Mouse (Mus musculus) lung, embryonic 14.5 days (tissue): Measurements from ENCODE around the gene Apbb2. TPM values are rescaled to one million over a fixed set of nuclear protein-coding genes. Genes with fewer than 3 reads are reported as not detected.
A peak's percentile ranks its signal among the peaks of the same experiment; 100 is the strongest.

Experiments
- ATAC-seq: fragments of 200-750 bp; cut with Nextera tagmentation; 2 replicates; pipeline ENCODE4 v1.8.0; 2017; ENCODE audit warnings: mild to moderate bottlenecking, moderate TSS enrichment, moderate library complexity; ENCODE audit not compliant: insufficient read depth
- DNase-seq: peaks from one replicate; pipeline ENCODE4 v3.0.0-alpha.2; 2015
- H3K27ac ChIP-seq: fragments of 300-500 bp; sonication (generic); 2 replicates; pipeline ENCODE4 v1.5.1; 2014; ENCODE audit warnings: low read depth, mild to moderate bottlenecking, moderate library complexity
- H3K27me3 ChIP-seq: fragments of 300-500 bp; sonication (generic); 2 replicates; pipeline ENCODE4 v1.6.1; 2014; ENCODE audit warnings: low read length, control low read depth; ENCODE audit not compliant: insufficient read depth
- H3K36me3 ChIP-seq: fragments of 300-500 bp; sonication (generic); 2 replicates; pipeline ENCODE4 v1.6.1; 2014; ENCODE audit warnings: control low read depth; ENCODE audit not compliant: insufficient read depth
- H3K4me1 ChIP-seq: fragments of 300-500 bp; sonication (generic); 2 replicates; pipeline ENCODE4 v1.6.1; 2014; ENCODE audit warnings: antibody characterized with exemption, control low read depth; ENCODE audit not compliant: insufficient read depth
- H3K4me2 ChIP-seq: fragments of 300-500 bp; sonication (generic); 2 replicates; pipeline ENCODE4 v1.6.1; 2014; ENCODE audit warnings: mild to moderate bottlenecking
- H3K4me3 ChIP-seq: fragments of 300-500 bp; sonication (generic); 2 replicates; pipeline ENCODE4 v1.5.1; 2014; ENCODE audit warnings: low read depth, low read length
- H3K9ac ChIP-seq: fragments of 300-500 bp; sonication (generic); 2 replicates; pipeline ENCODE4 v1.6.1; 2014
- H3K9me3 ChIP-seq: fragments of 300-500 bp; sonication (generic); 2 replicates; pipeline ENCODE4 v1.6.1; 2016; ENCODE audit warnings: low read depth, low read length, control low read depth
- CTCF ChIP-seq: IDR thresholded peaks from 2 replicates; pipeline ENCODE4 v1.5.1; 2016; ENCODE audit warnings: antibody characterized with exemption, low read depth
- WGBS: fragments of 180-500 bp; shearing (Covaris S2); extraction: QIAGEN DNeasy Blood & Tissue Kit; methylation state at CpG from one replicate; pipeline ENCODE4 v1.1.7; 2014; 5-methylcytosine and 5-hydroxymethylcytosine counted together
- polyA plus RNA-seq: library from polyadenylated mRNA; unstranded; fragments of >200 nt; fragmentation: Nextera tagmentation; extraction: Ambion mirVana; gene quantifications from 2 replicates; pipeline ENCODE4 v1.2.1, GENCODE M21; 2014

Gene Apbb2
- polyA plus RNA-seq, 1 experiment from 2014 or later: 54.6 TPM

GRCm38 (mm10) chr5:66423466-66423865 lies 195.1 kb downstream of the Apbb2 start:
- no peak overlapping the region for H3K27ac ChIP-seq
- 86% methylated on average over 4 of the region's 4 CpGs for WGBS
- no peaks in the 10 kb centered on the region for H3K36me3 ChIP-seq
- no peak overlapping the region for H3K4me3 ChIP-seq
- DNase-seq (no peak), ATAC-seq (no peak)
- H3K27me3 ChIP-seq: no peaks in the 10 kb centered on the region
- H3K9ac ChIP-seq: no peak overlapping the region
- no peaks in the 10 kb centered on the region for H3K4me1 ChIP-seq
- H3K9me3 ChIP-seq: no peaks in the 10 kb centered on the region
- H3K4me2 ChIP-seq: no peak overlapping the region
- no peak for TF ChIP-seq CTCF

DNA sequence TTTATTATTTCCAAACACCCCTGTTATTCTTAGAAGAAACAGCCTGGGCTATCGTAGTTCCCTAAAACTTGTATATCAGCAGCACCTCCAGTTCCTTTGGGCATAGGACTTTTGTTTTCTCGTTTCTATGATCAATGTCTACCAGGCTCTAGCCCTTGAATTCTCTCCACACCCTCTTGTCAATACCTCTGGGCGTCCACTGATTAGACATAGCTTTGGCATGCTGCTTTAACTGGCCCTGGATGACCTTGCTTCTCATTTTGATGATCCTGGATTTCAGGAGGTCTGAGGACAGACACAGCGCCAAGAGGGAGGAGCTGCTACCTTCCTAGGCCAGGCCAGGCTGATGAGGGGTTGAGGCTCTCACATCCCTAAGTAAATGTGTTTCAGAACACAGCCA lies 196.6 kb downstream of the Apbb2 start:
- no peak for ATAC-seq
- DNase-seq: no peak
- no peaks in the 10 kb centered on the region for H3K36me3 ChIP-seq
- H3K4me1 ChIP-seq: no peaks in the 10 kb centered on the region
- H3K27me3 ChIP-seq: no peaks in the 10 kb centered on the region
- no peak overlapping the region for H3K4me3 ChIP-seq
- H3K9me3 ChIP-seq: no peaks in the 10 kb centered on the region
- H3K4me2 ChIP-seq: no peak overlapping the region
- WGBS: 61% methylated on average over 4 of the region's 4 CpGs
- no peak for TF ChIP-seq CTCF
- no peak overlapping the region for H3K9ac ChIP-seq
- H3K27ac ChIP-seq: no peak overlapping the region

DNA sequence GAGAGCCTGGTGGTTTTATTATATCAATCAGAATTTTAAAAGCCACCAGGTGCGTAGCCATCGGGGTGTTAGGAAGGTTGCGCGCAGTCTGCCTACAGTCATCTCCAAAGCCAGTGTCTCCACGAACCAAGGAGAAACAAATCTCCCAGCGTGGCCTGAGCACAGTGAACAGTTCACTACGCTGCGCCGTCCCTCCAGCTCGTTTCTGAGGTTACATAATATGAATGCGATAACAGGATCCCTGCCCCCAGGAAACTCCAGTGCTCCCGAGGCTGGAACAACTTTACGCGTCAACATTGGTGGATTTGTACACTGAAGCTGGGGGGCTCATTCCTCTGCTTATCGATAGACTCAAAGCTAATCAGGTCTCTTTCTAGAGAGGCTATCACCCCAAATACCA lies 197.4 kb downstream of the Apbb2 start:
- Histone ChIP-seq H3K27me3 (no peaks in the 10 kb centered on the region), H3K9ac (no peak overlapping the region), H3K36me3 (no peaks in the 10 kb centered on the region), H3K4me3 (no peak overlapping the region), H3K4me1 (no peaks in the 10 kb centered on the region), H3K27ac (no peak overlapping the region), H3K4me2 (no peak overlapping the region), H3K9me3 (no peaks in the 10 kb centered on the region)
- DNase-seq: no peak
- WGBS: 82% methylated on average over 15 of the region's 15 CpGs
- no peak for ATAC-seq
- TF ChIP-seq CTCF: no peak

DNA sequence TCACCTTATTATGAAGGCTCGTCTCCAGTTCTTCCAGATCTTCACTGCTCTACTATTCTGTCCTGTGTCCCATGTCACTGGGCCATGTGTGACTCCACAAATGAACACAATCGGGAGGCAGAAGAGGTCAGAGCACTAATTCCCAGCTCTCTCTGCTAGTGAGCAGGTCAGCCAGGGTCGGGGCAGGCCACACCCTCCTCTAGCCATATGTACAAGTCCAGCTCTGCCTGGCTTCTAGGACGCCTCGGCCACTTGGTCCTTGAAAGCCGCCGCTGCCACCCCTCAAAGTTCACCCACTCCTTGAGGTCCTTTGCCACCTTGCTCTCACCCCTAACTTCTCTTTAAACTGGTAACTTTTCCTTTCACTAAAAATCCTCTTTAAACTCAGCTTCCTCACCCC lies 198.6 kb downstream of the Apbb2 start:
- TF ChIP-seq CTCF: no peak

GRCm38 (mm10) chr5:66417289-66417688 lies 201.3 kb downstream of the Apbb2 start:
- Histone ChIP-seq H3K4me1 (no peaks in the 10 kb centered on the region), H3K4me3 (no peak overlapping the region), H3K9ac (no peak overlapping the region), H3K27ac (no peak overlapping the region), H3K27me3 (no peaks in the 10 kb centered on the region), H3K36me3 (no peaks in the 10 kb centered on the region), H3K4me2 (no peak overlapping the region), H3K9me3 (no peaks in the 10 kb centered on the region)
- no peak for TF ChIP-seq CTCF
- DNase-seq: no peak
- ATAC-seq: no peak
- 35% methylated on average over 8 of the region's 8 CpGs for WGBS

More for the DNA sequence above, 198.6 kb downstream of the Apbb2 start:
- DNase-seq (no peak), ATAC-seq (no peak)
- no peaks in the 10 kb centered on the region for H3K27me3 ChIP-seq
- no peak overlapping the region for H3K27ac ChIP-seq
- WGBS: 74% methylated on average over 7 of the region's 7 CpGs
- no peak overlapping the region for H3K9ac ChIP-seq
- H3K36me3 ChIP-seq: no peaks in the 10 kb centered on the region
- no peak overlapping the region for H3K4me2 ChIP-seq
- H3K4me1 ChIP-seq: no peaks in the 10 kb centered on the region
- H3K9me3 ChIP-seq: no peaks in the 10 kb centered on the region
- H3K4me3 ChIP-seq: no peak overlapping the region

DNA sequence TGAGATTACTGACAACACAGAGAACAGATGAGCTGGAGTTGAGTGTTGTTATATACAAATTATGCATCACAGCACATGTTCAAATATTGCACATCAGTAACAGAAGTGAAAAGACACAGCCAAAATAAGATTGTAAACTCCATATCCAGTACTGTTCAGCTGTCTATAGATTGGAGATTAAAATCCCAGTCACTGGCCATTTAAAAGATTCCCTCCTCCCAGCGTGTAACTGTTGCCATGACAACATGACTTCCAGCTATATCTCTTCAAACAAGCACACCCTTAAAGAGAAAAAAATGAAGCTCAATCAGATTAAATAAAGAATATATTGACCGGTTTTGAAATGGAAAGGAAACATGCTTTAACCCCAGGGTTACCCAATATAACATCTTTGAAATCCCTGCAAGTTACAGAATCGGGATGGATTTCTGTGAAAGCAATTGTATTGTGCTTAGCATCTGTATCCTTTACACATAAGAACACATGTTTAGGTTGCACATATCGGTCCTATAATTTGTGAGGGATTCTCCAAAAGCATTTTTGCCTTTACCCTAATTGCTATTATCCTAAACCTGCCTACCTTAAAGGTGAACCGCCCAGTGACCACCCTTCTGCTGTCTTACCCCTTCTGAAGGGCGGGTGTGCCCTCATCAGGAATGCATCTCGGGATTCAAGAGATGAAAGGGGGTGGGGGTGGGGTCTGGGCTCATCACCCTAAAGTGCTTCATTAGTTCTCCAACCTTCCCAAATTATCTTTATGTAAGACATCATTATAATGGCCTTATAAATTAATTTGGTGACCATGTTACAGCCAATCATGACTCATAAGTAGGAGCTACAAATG lies 202.7 kb downstream of the Apbb2 start:
- no peak overlapping the region for H3K4me2 ChIP-seq
- no peaks in the 10 kb centered on the region for H3K27me3 ChIP-seq
- DNase-seq: peak; percentile 34
- no peak overlapping the region for H3K27ac ChIP-seq
- no peaks in the 10 kb centered on the region for H3K9me3 ChIP-seq
- H3K4me3 ChIP-seq: no peak overlapping the region
- no peak for ATAC-seq
- H3K4me1 ChIP-seq: no peaks in the 10 kb centered on the region
- TF ChIP-seq CTCF: no peak
- WGBS: 51% methylated on average over 7 of the region's 7 CpGs
- H3K36me3 ChIP-seq: no peaks in the 10 kb centered on the region
- H3K9ac ChIP-seq: no peak overlapping the region

DNA sequence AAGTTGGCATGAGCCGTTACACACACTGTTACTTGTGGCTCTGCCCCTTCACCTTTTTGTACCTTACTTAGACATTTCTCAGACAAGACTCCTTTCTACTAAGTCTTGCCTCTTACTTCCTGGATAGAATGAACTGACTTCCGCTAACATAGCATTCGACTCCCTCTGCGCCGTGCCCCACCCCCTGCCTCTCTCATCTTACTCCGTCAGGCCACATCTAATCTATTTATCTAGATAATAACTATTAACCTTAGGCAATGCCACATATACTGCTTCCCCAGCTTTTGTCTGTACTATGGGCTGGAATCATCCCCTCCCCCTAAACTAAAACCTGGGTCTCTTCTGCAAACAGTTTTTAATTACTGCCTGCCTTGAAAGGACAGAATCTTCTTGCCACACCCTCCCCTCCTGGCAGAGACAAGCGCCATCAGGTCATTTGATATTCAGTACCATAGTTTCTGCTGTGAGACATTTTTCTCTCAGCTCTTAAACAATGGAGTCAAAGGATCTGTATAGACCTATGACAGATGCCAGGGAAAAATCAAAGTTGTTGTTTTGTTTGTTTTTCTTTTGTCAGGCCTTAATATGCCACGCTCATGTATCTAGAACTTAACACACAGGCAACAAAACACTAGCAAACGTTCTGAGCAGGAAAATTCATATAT lies 203.4 kb downstream of the Apbb2 start:
- H3K36me3 ChIP-seq: no peaks in the 10 kb centered on the region
- 55% methylated on average over 9 of the region's 9 CpGs for WGBS
- no peak for TF ChIP-seq CTCF
- H3K4me3 ChIP-seq: no peak overlapping the region
- no peak overlapping the region for H3K27ac ChIP-seq
- H3K4me2 ChIP-seq: no peak overlapping the region
- ATAC-seq (no peak), DNase-seq (no peak)
- no peaks in the 10 kb centered on the region for H3K4me1 ChIP-seq
- no peaks in the 10 kb centered on the region for H3K9me3 ChIP-seq
- H3K9ac ChIP-seq: no peak overlapping the region
- H3K27me3 ChIP-seq: no peaks in the 10 kb centered on the region
